Mouse (Mus musculus): ENCODE data around the gene Snx5. TPM values are rescaled to one million over a fixed set of nuclear protein-coding genes. Genes with fewer than 3 reads are reported as not detected.
A peak's percentile ranks its signal among the peaks of the same experiment; 100 is the strongest.

The Snx5 gene
- polyA plus RNA-seq, 1 experiment from 2014 or later = 103 TPM

- DNase-seq (ENCODE audit: low spot score) = no peak
- Histone ChIP-seq H3K9ac (ENCODE audit: low read depth, low read length) (no peak overlapping the region), H3K36me3 (ENCODE audit: insufficient read depth, low read length) (0 out of 2 replicates have a peak, but pooled peaks cover 14% of the 10 kb centered on the region), H3K27me3 (ENCODE audit: insufficient read depth, low read length) (no peaks in the 10 kb centered on the region), H3K4me3 (replicated peaks; ENCODE audit: low read depth, low read length) (no peak overlapping the region), H3K9me3 (replicated peaks; ENCODE audit: low read length) (no peaks in the 10 kb centered on the region), H3K4me2 (ENCODE audit: low read length) (no peak overlapping the region), H3K27ac (peak overlapping the region; percentile 54; the same call in 1 of the 2 replicates), H3K4me1 (replicated peaks; ENCODE audit: insufficient read depth, low read length) (peaks cover 13% of the 10 kb centered on the region)
- peak; percentile 40; the same call in 1 of the 2 replicates for ATAC-seq (replicated peaks; ENCODE audit: low FRiP score, low read depth)
- no peak for TF ChIP-seq CTCF (IDR thresholded peaks at IDR 0.05; ENCODE audit: low read depth)
- WGBS = 42% methylated on average over 5 of the region's 5 CpGs
Measured at GRCm38 (mm10) chr2:144264398-144265119, 6.1 kb downstream of the Snx5 start.

DNA sequence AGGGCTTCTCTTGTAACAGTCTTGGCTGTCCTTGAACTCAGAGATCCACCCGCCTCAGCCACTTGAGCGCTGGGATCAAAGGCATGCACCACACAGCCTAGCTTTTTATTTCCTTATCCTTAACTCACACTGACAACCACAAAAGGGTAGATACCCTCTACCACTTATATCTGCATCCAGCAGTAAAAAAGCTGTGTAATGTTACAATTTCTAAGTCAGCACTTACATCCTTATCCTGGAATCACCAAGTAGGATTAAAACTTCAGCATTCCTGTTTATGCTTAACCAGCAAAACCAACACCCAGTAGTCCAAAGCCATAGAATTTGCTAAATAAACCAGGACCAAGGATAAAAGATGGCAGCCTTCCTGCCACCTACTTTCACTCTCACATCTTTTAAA is 7.9 kb downstream of the Snx5 start:
- peaks cover 24% of the 10 kb centered on the region for H3K36me3 ChIP-seq (ENCODE audit: insufficient read depth, low read length)
- DNase-seq (ENCODE audit: low spot score) (no peak), ATAC-seq (replicated peaks; ENCODE audit: low FRiP score, low read depth) (no peak)
- H3K9me3 ChIP-seq (replicated peaks; ENCODE audit: low read length) = no peaks in the 10 kb centered on the region
- no peak for TF ChIP-seq CTCF (IDR thresholded peaks at IDR 0.05; ENCODE audit: low read depth)
- no peak overlapping the region for H3K4me2 ChIP-seq (ENCODE audit: low read length)
- H3K4me3 ChIP-seq (replicated peaks; ENCODE audit: low read depth, low read length) = no peak overlapping the region
- no peak overlapping the region for H3K27ac ChIP-seq
- H3K27me3 ChIP-seq (ENCODE audit: insufficient read depth, low read length) = no peaks in the 10 kb centered on the region
- WGBS = 94% methylated on average over 2 of the region's 2 CpGs
- H3K9ac ChIP-seq (ENCODE audit: low read depth, low read length) = no peak overlapping the region
- 0 out of 2 replicates have a peak, but pooled peaks cover 7% of the 10 kb centered on the region for H3K4me1 ChIP-seq (replicated peaks; ENCODE audit: insufficient read depth, low read length)

- no peak for DNase-seq (ENCODE audit: low spot score)
- TF ChIP-seq CTCF (IDR thresholded peaks at IDR 0.05; ENCODE audit: low read depth) = no peak
Measured at GRCm38 (mm10) chr2:144250111-144250510, 20.6 kb downstream of the Snx5 start.

GRCm38 (mm10) chr2:144248613-144249376 is 21.9 kb downstream of the Snx5 start:
- H3K4me2 ChIP-seq (ENCODE audit: low read length) = no peak overlapping the region
- whole genome bisulfite sequencing = 47% methylated on average over 3 of the region's 4 CpGs
- DNase-seq (ENCODE audit: low spot score) = no peak

More at GRCm38 (mm10) chr2:144250111-144250510, 20.6 kb downstream of the Snx5 start:
- Histone ChIP-seq H3K4me2 (ENCODE audit: low read length) (no peak overlapping the region), H3K27ac (no peak overlapping the region), H3K4me3 (replicated peaks; ENCODE audit: low read depth, low read length) (no peak overlapping the region), H3K27me3 (ENCODE audit: insufficient read depth, low read length) (no peaks in the 10 kb centered on the region), H3K4me1 (replicated peaks; ENCODE audit: insufficient read depth, low read length) (no peaks in the 10 kb centered on the region), H3K36me3 (ENCODE audit: insufficient read depth, low read length) (peaks cover 57% of the 10 kb centered on the region), H3K9ac (ENCODE audit: low read depth, low read length) (no peak overlapping the region), H3K9me3 (replicated peaks; ENCODE audit: low read length) (no peaks in the 10 kb centered on the region)
- no peak for ATAC-seq (replicated peaks; ENCODE audit: low FRiP score, low read depth)

GRCm38 (mm10) chr2:144247337-144247978 is 23.2 kb downstream of the Snx5 start:
- Histone ChIP-seq H3K4me3 (replicated peaks; ENCODE audit: low read depth, low read length) (no peak overlapping the region), H3K4me2 (ENCODE audit: low read length) (no peak overlapping the region), H3K9me3 (replicated peaks; ENCODE audit: low read length) (no peaks in the 10 kb centered on the region), H3K36me3 (ENCODE audit: insufficient read depth, low read length) (peaks cover 34% of the 10 kb centered on the region), H3K27ac (no peak overlapping the region), H3K27me3 (ENCODE audit: insufficient read depth, low read length) (no peaks in the 10 kb centered on the region), H3K9ac (ENCODE audit: low read depth, low read length) (no peak overlapping the region), H3K4me1 (replicated peaks; ENCODE audit: insufficient read depth, low read length) (no peaks in the 10 kb centered on the region)
- 45% methylated on average over 5 of the region's 5 CpGs for WGBS
- no peak for DNase-seq (ENCODE audit: low spot score)
- ATAC-seq (replicated peaks; ENCODE audit: low FRiP score, low read depth) = no peak; the same call in 1 of the 2 replicates
- TF ChIP-seq CTCF (IDR thresholded peaks at IDR 0.05; ENCODE audit: low read depth) = no peak

More at GRCm38 (mm10) chr2:144248613-144249376, 21.9 kb downstream of the Snx5 start:
- Histone ChIP-seq H3K27me3 (ENCODE audit: insufficient read depth, low read length) (no peaks in the 10 kb centered on the region), H3K36me3 (ENCODE audit: insufficient read depth, low read length) (peaks cover 46% of the 10 kb centered on the region), H3K9me3 (replicated peaks; ENCODE audit: low read length) (no peaks in the 10 kb centered on the region), H3K4me1 (replicated peaks; ENCODE audit: insufficient read depth, low read length) (no peaks in the 10 kb centered on the region), H3K9ac (ENCODE audit: low read depth, low read length) (no peak overlapping the region), H3K27ac (no peak overlapping the region), H3K4me3 (replicated peaks; ENCODE audit: low read depth, low read length) (no peak overlapping the region)
- TF ChIP-seq CTCF (IDR thresholded peaks at IDR 0.05; ENCODE audit: low read depth) = no peak
- ATAC-seq (replicated peaks; ENCODE audit: low FRiP score, low read depth) = no peak

DNA sequence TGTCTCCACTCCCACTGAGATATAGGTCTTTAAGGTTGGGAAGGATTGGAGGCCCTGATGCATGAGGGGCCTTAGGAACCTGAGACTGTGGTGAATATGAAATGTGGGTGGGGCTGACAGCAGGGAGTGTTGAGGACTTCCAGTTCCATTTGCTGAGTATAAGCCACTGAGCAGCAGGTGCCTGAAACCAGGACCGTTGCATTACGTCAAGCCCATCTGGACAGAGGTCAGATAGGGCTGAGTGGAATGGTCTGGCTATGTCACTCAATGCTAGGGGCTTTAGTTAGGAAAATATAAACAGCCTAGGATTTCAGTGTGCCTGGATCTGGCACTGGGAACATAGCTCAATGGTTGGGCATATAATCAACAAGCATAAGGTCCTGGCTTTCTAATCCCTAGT is 24.4 kb downstream of the Snx5 start:
- H3K4me3 ChIP-seq (replicated peaks; ENCODE audit: low read depth, low read length) = no peak overlapping the region
- no peaks in the 10 kb centered on the region for H3K4me1 ChIP-seq (replicated peaks; ENCODE audit: insufficient read depth, low read length)
- 0 out of 2 replicates have a peak overlapping the region, but pooled peaks have one; percentile 16 for H3K27ac ChIP-seq
- peaks cover 24% of the 10 kb centered on the region for H3K36me3 ChIP-seq (ENCODE audit: insufficient read depth, low read length)
- WGBS = 58% methylated on average over 2 of the region's 2 CpGs
- H3K9ac ChIP-seq (ENCODE audit: low read depth, low read length) = no peak overlapping the region
- H3K9me3 ChIP-seq (replicated peaks; ENCODE audit: low read length) = no peaks in the 10 kb centered on the region
- no peak for ATAC-seq (replicated peaks; ENCODE audit: low FRiP score, low read depth)
- no peak for DNase-seq (ENCODE audit: low spot score)
- H3K4me2 ChIP-seq (ENCODE audit: low read length) = no peak overlapping the region
- H3K27me3 ChIP-seq (ENCODE audit: insufficient read depth, low read length) = no peaks in the 10 kb centered on the region
- no peak for TF ChIP-seq CTCF (IDR thresholded peaks at IDR 0.05; ENCODE audit: low read depth)

Measured in kidney, postnatal 0 days (tissue).